Mouse (Mus musculus): ENCODE data around the gene Tsks. TPM values are rescaled to one million over a fixed set of nuclear protein-coding genes. Genes with fewer than 3 reads are reported as not detected.
A peak's percentile ranks its signal among the peaks of the same experiment; 100 is the strongest.

Tsks gene
- total and polyA plus RNA-seq, 3 experiments: 0.08 TPM; not detected in 2

GRCm38 (mm10) chr7:44896499-44896898 lies 46.5 kb upstream of the Tsks start:
- TF ChIP-seq RCOR1 (IDR thresholded peaks at IDR 0.05; ENCODE audit: low read depth, low read length): no peak
- TF ChIP-seq TBP (IDR thresholded peaks at IDR 0.05; ENCODE audit: low read depth, low read length): no peak
- TF ChIP-seq ZMIZ1 (IDR thresholded peaks at IDR 0.05; ENCODE audit: low read depth, low read length): no peak
- no peak for TF ChIP-seq E2F4 (IDR thresholded peaks at IDR 0.05; ENCODE audit: borderline replicate concordance, low read depth, low read length)
- no peak for TF ChIP-seq MAX (IDR thresholded peaks at IDR 0.05; ENCODE audit: low read length)
- TF ChIP-seq USF1 (IDR thresholded peaks at IDR 0.05; ENCODE audit: low read depth, low read length): no peak
- TF ChIP-seq POLR2A (IDR thresholded peaks at IDR 0.05; ENCODE audit: control insufficient read depth in 1 of 2, insufficient read depth in 1 of 2, low read depth in 1 of 2, low read length in 2 of 2, poor library complexity in 1 of 2): no peak
- no peak for TF ChIP-seq ETS1 (IDR thresholded peaks at IDR 0.05; ENCODE audit: low read depth, low read length)
- TF ChIP-seq GATA1 (IDR thresholded peaks at IDR 0.05; ENCODE audit: low read depth, low read length): no peak
- no peak for TF ChIP-seq CHD1 (IDR thresholded peaks at IDR 0.05; ENCODE audit: low read depth, low read length)
- TF ChIP-seq MAFK (IDR thresholded peaks at IDR 0.05; ENCODE audit: borderline replicate concordance, low read depth, low read length): no peak
- no peak for TF ChIP-seq POLR2AphosphoS5 (IDR thresholded peaks at IDR 0.05; ENCODE audit: borderline replicate concordance, low read depth, low read length)
- no peak for TF ChIP-seq BHLHE40 (IDR thresholded peaks at IDR 0.05; ENCODE audit: borderline replicate concordance, low read depth, low read length)
- TF ChIP-seq GABPA (IDR thresholded peaks at IDR 0.05; ENCODE audit: low read depth, low read length): no peak
- TF ChIP-seq USF2 (IDR thresholded peaks at IDR 0.05; ENCODE audit: borderline replicate concordance in 1 of 2, insufficient read depth in 1 of 2, low read depth in 1 of 2, low read length in 2 of 2): no peak
- no peak for TF ChIP-seq SIN3A (IDR thresholded peaks at IDR 0.05; ENCODE audit: low read length)
- no peak for TF ChIP-seq RAD21 (IDR thresholded peaks at IDR 0.05; ENCODE audit: low read depth, low read length)
- no peak for TF ChIP-seq NRF1 (IDR thresholded peaks at IDR 0.05; ENCODE audit: insufficient read depth, low read depth, low read length, poor library complexity, severe bottlenecking)
- no peak for TF ChIP-seq TAL1 (IDR thresholded peaks at IDR 0.05; ENCODE audit: low read length)
- peak overlapping the region; percentile 86 for H3K9ac ChIP-seq (ENCODE audit: control insufficient read depth, low read depth, low read length, poor library complexity, severe bottlenecking)
- peaks cover 0 to 12% of the 10 kb centered on the region in 2 experiments; a peak in 2 of 4 replicates for H3K4me1 ChIP-seq (ENCODE audit: control insufficient read depth in 1 of 2, insufficient read depth in 2 of 2, low read length in 2 of 2)
- H3K79me2 ChIP-seq (ENCODE audit: control insufficient read depth, insufficient read depth, low read length, poor library complexity): peaks cover 7% of the 10 kb centered on the region
- no peaks in the 10 kb centered on the region for H3K9me3 ChIP-seq (replicated peaks; ENCODE audit: insufficient read depth, low read length)
- no peaks in the 10 kb centered on the region for H3K27me3 ChIP-seq (ENCODE audit: control insufficient read depth in 1 of 2, insufficient read depth in 2 of 2, low read length in 2 of 2)
- H3K4me3 ChIP-seq (ENCODE audit: control insufficient read depth in 1 of 2, insufficient read depth in 1 of 2, low read depth in 2 of 2, low read length in 2 of 2): peak overlapping the region; percentile 72 to 88
- no peak for DNase-seq (ENCODE audit: low read depth, low spot score)
- peak overlapping the region; percentile 59 for H3K27ac ChIP-seq (ENCODE audit: control insufficient read depth, low read depth, low read length)
- peaks cover 0 to 6% of the 10 kb centered on the region in 2 experiments; a peak in 2 of 4 replicates for H3K36me3 ChIP-seq (ENCODE audit: control insufficient read depth in 1 of 2, insufficient read depth in 2 of 2, low read length in 2 of 2)

GRCm38 (mm10) chr7:44898607-44899006 lies 44.4 kb upstream of the Tsks start:
- Histone ChIP-seq H3K4me1 (ENCODE audit: control insufficient read depth in 1 of 2, insufficient read depth in 2 of 2, low read length in 2 of 2) (peaks cover 0 to 8% of the 10 kb centered on the region in 2 experiments; a peak in 2 of 4 replicates), H3K27ac (ENCODE audit: control insufficient read depth, low read depth, low read length) (no peak overlapping the region), H3K4me3 (ENCODE audit: control insufficient read depth in 1 of 2, insufficient read depth in 1 of 2, low read depth in 2 of 2, low read length in 2 of 2) (no peak overlapping the region), H3K36me3 (ENCODE audit: control insufficient read depth in 1 of 2, insufficient read depth in 2 of 2, low read length in 2 of 2) (peaks cover 0 to 6% of the 10 kb centered on the region in 2 experiments; a peak in 2 of 4 replicates), H3K9ac (ENCODE audit: control insufficient read depth, low read depth, low read length, poor library complexity, severe bottlenecking) (no peak overlapping the region), H3K27me3 (ENCODE audit: control insufficient read depth in 1 of 2, insufficient read depth in 2 of 2, low read length in 2 of 2) (no peaks in the 10 kb centered on the region), H3K9me3 (replicated peaks; ENCODE audit: insufficient read depth, low read length) (no peaks in the 10 kb centered on the region), H3K79me2 (ENCODE audit: control insufficient read depth, insufficient read depth, low read length, poor library complexity) (no peaks in the 10 kb centered on the region; the same call in 1 of the 2 replicates)
- TF ChIP-seq TBP (IDR thresholded peaks at IDR 0.05; ENCODE audit: low read depth, low read length): no peak
- peak; percentile 26 to 53 (median 30); a peak in 5 of 6 replicates for TF ChIP-seq CTCF (IDR thresholded peaks at IDR 0.05 in 2 of 3, conservative IDR thresholded peaks at IDR 0.05 in 1 of 3; ENCODE audit: control insufficient read depth in 1 of 3, insufficient read depth in 1 of 3, low read depth in 2 of 3, low read length in 3 of 3, poor library complexity in 1 of 3, severe bottlenecking in 1 of 3)
- TF ChIP-seq SMC3 (IDR thresholded peaks at IDR 0.05; ENCODE audit: low read depth, low read length): 0 out of 2 replicates have a peak, but pooled peaks have one; percentile 7
- no peak for TF ChIP-seq GABPA (IDR thresholded peaks at IDR 0.05; ENCODE audit: low read depth, low read length)
- TF ChIP-seq JUND (IDR thresholded peaks at IDR 0.05; ENCODE audit: low read depth, low read length): no peak
- no peak for TF ChIP-seq CHD2 (IDR thresholded peaks at IDR 0.05; ENCODE audit: low read length)
- no peak for TF ChIP-seq CHD1 (IDR thresholded peaks at IDR 0.05; ENCODE audit: low read depth, low read length)
- no peak for TF ChIP-seq BHLHE40 (IDR thresholded peaks at IDR 0.05; ENCODE audit: borderline replicate concordance, low read depth, low read length)
- no peak for TF ChIP-seq TAL1 (IDR thresholded peaks at IDR 0.05; ENCODE audit: low read length)
- peak; percentile 28 for DNase-seq (ENCODE audit: low read depth, low spot score)
